Mouse (Mus musculus) thymus, postnatal 10 days (tissue): ENCODE measurements around the gene Zbtb11.
A peak's percentile ranks its signal among the peaks of the same experiment; 100 is the strongest.

Experiments used
- DNase-seq, 2 experiments: peaks; one replicate each; pipeline ENCODE4 v3.0.0; 2021; ENCODE audit warnings: low spot score in 2 of 2

The Zbtb11 gene

DNA sequence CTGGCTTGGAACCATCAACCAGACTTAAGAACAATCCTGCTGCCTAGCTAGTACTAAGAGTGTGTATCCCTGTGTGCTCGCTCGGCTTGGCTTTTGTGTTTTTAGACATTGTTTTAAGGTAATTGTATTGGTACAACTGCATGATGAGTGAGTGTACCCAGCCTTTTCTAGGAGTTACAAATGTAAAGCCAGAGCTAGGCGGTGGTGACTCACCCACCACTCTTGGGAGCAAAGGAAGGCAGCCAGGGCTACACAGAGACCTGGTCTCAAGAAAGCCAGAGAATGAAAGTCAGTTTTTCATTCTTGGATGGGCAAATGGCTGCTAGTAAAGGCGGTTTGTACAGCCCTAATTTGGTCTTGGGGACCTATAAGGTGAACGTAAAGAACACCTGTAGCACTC, 3.3 kb upstream of the Zbtb11 start:
- no peak for DNase-seq

DNA sequence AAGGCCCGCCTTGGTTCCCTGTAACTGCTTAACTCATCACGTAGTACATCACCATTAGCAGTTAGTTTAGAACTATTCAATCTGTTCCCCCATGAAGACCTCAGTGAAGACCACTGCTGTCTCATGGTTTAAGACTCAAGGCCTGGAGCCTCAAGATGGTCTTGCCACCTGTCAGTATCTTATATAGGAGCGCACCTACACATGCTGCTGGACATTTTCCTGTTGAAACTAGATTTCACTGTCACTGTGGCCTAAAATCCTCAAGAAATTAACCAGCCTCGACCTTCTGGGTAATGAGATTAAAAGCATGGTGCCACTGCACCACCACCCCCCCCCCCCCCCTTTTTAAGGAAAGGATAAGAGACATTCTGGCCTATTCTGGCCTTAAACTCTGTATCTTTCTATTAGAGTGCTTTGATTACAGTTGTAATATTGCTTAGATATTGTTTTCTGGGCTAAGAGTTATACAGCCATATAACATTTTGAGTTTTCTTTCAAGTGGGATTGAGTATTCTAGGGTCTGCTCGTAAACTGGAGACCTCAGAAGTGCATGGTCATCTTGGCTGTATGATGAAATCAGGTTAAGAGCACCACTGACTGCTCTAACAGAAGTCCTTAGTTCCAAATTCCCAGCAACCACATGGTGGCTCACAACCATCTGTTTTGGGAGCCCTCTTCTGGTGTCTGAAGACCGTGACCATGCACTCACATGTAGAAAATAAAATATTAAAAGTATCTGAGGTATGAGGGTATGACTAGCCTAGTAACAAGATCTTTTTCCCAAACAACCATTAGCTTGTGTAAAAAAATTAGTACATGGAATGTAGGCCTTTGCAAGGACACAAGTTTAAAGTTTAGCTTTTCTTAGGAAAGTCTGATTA, 1.7 kb upstream of the Zbtb11 start:
- DNase-seq, result no peak

GRCm38 (mm10) chr16:55972626-55973201, 969 bp upstream of the Zbtb11 start:
- DNase-seq, result no peak

- peak; percentile 92 for DNase-seq
Observed at GRCm38 (mm10) chr16:55974256-55974902, 696 bp downstream of the Zbtb11 start.

DNA sequence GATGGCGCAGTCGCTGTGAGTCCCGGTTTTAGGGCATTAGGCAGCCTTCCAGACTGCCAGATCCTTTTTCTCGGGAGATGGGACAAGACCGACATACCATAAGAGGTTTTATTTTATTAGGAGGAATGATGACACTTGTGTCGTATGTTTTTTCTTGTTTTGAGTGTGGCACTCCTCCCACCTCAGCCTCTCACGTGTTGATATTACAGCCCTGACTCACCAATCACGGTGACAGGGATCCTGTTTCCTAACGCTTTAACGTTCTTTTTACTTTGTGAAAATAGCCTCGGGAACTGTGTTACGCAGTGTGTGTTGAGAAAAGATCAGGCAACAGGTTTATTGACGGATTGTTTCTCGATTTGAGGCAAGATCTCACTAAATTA, 1.2 kb downstream of the Zbtb11 start:
- DNase-seq, result no peak

DNA sequence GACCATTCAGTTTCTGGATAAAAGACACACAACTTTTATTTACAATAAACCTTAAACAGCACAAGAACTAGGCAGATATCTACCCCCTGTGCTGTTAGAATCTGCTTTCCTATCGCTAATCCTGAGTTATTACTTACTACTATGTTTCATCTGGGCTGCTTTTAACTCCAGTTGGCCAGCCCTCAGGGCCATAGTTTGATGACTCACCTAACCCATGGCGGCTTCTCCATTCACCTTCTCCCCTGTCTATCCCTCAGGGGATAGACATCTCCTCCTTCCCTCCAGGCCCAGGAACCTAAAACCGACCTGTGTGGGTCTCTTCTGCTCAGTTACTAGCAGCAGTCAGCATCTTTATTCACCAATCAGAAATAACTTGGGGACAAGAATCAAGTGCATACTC, 12.3 kb downstream of the Zbtb11 start:
- DNase-seq, result no peak

DNA sequence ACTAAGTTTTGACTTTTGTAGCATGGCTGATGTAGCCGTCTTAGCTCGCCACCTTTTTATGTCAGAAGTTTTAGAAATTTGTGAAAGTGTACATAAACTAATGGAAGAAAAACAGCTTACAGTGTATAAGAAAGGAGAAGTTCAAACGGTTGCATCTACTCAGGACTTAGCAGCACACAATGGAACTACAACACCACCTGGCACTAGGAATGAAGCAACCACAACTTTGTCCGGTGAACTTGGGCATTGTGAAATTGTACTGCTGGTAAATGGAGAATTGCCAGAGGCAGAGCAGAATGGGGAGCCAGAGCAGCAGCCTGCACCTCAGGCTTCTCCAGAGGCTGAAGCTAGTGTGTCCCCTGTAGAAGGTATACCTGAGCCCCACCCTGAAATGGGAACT, 16.6 kb downstream of the Zbtb11 start:
- no peak for DNase-seq

DNA sequence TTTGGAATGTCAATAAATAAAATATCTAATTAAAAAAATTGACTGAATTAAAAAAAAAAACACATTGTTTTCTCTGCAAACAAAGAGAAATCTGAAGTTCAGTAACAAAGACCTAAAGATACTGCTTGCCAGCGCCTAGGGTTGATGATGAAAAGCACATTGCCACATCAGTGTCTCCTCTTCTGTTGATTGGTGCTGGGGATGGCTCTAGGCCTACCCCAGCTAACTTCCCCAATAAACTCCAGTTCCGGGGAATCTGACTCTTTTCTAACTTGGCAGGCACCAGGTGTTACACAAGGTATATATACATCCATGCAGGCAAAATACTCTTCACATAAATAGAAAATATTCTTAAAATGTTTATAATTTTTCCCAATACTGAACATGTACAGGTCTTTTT, 20.6 kb downstream of the Zbtb11 start:
- DNase-seq, result no peak

DNA sequence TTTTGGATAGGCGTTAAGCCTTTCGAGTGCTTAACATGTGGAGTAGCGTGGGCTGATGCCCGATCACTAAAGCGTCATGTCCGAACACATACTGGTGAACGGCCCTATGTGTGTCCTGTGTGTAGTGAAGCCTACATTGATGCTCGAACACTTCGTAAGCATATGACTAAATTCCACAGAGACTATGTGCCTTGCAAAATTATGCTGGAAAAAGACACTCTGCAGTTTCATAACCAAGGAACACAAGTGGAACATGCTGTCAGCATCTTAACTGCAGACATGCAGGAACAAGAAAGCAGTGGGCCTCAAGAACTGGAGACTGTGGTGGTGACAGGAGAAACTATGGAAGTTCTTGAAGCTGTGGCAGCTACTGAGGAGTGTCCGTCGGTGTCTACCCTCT, 33.1 kb downstream of the Zbtb11 start:
- no peak for DNase-seq

DNA sequence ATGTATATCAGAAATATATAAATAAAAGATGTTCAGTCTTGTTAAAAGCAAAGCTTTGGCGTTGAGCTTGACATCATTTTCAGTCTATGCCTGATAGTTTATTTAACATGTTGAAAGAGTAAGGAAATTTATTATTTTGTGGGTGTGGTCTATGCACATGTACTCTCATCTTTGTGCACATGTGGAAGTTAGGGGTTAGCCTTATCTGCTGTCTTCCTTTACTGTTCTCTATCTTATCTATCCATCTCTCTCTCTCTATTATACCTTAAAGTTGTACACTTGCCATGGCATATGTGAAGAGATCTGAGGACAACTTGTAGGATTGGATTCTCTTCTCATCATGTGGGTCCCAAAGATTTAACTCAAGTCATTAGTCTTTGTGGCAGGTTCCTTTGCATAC, 35.2 kb downstream of the Zbtb11 start:
- no peak for DNase-seq

DNA sequence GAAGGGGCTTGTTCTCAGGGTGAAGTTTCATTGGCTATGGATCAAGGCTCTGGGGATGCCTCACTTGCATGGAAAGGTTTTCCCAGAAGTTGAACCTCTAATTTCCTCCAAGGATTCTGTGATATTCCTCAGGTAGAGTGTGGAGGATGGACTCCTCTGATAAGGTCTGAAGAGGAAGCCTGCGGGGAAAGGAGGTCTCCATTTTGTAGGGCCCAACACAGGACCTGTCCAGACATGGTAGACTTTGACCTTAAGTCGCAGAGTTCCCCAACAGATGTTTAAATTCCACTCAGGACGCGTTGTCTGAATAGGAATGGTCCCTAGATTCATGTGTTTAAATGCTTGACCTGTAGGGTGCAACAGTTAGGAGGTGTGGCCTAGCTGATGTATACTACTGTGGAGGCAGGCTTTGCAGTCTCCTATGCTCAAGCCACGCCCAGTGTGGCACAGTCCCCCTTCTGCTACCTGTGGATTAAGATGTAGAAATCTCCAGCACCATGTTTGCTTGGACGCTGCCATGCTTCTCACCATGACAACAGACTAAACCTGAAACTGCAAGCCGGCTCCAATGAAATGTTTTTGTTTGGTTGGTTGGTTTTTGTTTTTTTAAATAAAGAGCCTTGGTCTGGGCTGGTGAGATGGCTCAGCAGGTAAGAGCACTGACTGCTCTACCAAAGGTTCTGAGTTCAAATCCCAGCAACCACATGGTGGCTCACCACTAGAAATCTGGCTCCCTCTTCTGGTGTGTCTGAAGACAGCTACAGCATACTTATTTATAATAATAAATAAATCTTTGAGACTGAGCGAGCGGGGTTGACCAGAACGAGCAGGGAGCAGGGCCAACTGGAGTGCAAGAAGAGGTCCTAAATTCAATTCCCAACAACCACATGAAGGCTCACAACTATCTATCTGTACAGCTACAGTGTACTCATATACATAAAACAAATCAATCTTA, 39.4 kb downstream of the Zbtb11 start:
- no peak for DNase-seq

- no peak for DNase-seq
Observed at GRCm38 (mm10) chr16:56014076-56014475, 40.4 kb downstream of the Zbtb11 start.

GRCm38 (mm10) chr16:56019660-56020059, 46.0 kb downstream of the Zbtb11 start:
- no peak for DNase-seq

DNA sequence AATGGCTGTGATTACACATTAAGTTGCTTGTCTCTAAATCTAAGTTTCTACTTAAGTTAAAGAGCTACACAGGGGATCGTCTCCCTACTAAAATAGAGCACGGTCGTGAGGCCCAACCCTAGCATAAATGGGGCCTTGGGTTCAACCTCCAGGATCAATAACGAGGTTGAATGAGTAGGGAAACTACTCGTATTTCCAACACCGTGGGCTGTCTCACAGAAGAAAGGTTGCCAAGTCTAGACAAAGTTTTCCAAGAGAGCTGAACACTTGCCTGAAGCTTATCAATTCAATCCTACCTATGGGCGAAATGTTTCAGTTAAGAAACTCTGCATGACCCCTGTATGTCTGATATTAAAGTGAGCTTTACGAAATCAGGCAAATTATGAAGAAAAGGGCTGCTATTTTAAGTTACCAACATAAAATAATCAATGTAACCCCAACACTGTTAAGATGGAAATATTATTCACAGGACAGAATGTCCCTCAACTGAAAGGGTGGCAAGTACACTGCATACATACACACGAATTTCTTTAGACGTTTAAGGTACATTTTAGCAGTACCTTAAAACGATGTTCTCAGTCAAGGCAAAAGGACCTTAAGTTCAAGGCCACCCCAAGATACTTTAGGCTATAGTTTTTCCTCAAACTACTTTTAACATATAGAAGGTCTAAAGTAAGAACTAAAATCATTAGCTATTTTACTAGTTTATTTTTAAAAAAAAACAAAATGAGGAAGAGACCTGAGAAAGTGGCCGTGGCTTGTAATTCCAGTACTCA, 54.4 kb downstream of the Zbtb11 start:
- no peak for DNase-seq

GRCm38 (mm10) chr16:56028722-56029551, 55.3 kb downstream of the Zbtb11 start:
- peak in 1 of 2 experiments; percentile 13 for DNase-seq

- DNase-seq, result peak; percentile 94
Observed at GRCm38 (mm10) chr16:56029661-56030082, 56.0 kb downstream of the Zbtb11 start, which contains the start of gene Pcnp. Gene Pcnp, minus strand, starts transcription at chr16:56029739.

GRCm38 (mm10) chr16:56034566-56034965, 60.9 kb downstream of the Zbtb11 start:
- no peak for DNase-seq

- no peak for DNase-seq
Observed at GRCm38 (mm10) chr16:56036501-56036900, 62.8 kb downstream of the Zbtb11 start.

DNA sequence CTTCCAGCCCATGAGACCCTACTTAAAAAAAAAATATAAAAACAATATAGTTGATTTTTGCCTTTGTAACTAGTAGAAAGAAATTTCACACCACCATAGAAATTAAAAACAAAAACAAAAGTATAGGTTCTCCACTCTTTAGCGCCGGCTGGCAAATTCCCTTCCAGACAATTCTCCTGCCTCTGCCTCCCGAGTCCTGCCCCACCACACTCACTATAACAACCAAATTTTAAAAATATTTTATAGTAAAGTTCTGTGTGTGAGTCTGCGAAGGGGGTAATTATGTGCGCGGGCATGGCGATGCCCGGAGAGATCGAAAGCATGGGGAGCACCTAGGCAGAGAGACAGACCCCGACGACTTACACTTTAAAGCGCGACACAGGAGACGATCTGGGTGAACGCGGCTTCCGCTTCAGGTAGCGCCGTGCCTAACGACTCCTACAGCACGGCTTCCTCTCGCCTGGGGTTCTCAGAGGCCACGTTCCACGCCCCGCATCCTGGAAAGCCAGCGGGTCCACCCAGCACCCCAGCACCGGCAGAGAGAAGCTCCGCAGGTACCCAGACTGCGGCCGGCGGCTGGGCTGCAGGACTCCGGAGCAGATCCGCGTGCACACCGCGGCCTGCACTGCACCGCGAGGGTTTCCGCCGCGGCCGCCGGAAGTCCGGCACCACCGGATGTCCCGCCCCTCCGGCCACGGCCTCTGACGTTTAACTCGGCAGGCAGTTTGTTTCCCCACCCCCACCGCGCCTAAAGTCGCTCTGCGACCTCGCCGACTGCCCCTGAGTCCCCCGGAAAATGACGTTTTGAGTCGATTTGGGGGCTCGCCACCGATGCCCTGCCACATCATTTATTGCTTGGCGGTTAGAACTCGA, 63.7 kb downstream of the Zbtb11 start, which contains the start of gene Trmt10c:
TSS of gene Trmt10c (minus strand) at position 682 of the 873 bp plus-strand sequence.
- DNase-seq, result peak; percentile 85 to 92
